Mouse (Mus musculus) ES-E14 (cell line): ENCODE data around the gene Cep95.

Source experiments
- CHD2 ChIP-seq: IDR thresholded peaks from 2 replicates; pipeline ENCODE4 v1.6.1; 2014; ENCODE audit warnings: mild to moderate bottlenecking, low read depth, low read length, inconsistent platforms
- ZC3H11A ChIP-seq: IDR thresholded peaks from 2 replicates; pipeline ENCODE4 v1.6.1; 2012; ENCODE audit warnings: low read depth, mild to moderate bottlenecking, inconsistent platforms, low read length, borderline replicate concordance

DNA sequence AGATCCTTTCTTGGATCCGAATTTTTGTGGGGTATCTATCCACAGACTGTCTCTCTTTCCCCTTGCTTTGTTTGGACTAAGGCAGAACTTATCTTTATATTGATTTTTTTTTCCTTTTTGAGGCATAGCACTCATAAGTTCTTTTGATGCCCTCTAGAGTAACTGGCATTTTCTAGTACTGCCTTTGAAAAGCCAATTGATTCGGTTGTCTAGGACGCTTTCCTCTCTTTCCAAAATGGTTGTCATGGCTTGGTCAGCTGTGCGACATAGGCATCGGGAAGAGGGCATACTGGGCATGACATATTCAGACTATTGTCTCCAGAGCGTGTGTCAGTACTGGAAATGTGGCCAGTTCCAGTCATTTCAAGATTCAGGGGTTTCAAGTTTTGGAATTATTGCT lies 597 bp downstream of the Cep95 start:
- TF ChIP-seq CHD2 (no peak), ZC3H11A (no peak)
